Mouse (Mus musculus) thymus, postnatal 10 days (tissue): Measurements from ENCODE around the gene Cbr2.
"Not testable (repeated sequence)": the region's sequence is repeated elsewhere in the genome, so short reads cannot be mapped to it uniquely, and the experiment has no call there.

Experiments used
- DNase-seq, 2 experiments: peaks; one replicate each; pipeline ENCODE4 v3.0.0; 2021; ENCODE audit warnings: low spot score in 2 of 2

Gene Cbr2

DNA sequence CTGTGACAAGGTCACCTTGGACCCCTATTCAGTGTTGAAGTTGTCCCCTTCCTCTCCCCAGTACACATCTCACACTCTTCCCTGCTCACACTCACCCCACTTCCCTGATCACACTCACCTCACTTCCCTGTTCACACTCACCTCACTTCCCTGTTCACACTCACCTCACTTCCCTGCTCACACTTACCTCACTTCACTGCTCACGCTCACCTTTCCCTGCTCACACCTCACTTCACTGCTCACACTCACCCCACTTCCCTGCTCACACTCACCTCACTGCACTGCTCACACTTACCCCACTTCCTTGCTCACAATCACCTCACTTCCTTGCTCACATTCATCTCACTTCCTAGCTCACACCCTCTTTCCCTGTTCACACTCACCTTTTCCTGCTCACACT, 519 bp downstream of the Cbr2 start:
- no peak for DNase-seq

DNA sequence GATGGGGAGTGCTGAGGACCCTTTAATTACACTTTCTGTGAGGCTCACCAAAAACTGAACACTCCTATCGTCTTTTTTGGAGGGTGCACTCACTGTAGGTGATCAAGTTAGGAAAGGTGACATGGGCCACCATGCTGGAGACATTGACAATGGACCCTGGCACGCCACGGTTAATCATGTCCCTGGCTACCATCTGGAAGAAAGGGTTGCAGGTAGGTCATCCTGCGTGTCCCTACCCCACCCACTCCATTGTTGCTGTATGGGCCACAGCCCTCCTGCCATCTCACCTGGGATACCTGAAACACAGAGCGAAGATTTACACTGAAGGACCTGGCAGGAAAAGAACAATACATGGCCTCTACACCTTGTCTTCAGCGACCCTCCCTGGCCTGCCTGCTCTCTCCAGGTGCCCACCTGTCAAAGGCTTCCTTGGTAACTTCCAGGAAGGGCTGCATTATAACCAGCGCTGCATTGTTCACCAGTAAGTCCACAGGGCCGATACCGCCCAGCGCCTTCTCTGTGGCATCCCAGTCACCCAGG, 1.5 kb downstream of the Cbr2 start:
- no peak for DNase-seq

DNA sequence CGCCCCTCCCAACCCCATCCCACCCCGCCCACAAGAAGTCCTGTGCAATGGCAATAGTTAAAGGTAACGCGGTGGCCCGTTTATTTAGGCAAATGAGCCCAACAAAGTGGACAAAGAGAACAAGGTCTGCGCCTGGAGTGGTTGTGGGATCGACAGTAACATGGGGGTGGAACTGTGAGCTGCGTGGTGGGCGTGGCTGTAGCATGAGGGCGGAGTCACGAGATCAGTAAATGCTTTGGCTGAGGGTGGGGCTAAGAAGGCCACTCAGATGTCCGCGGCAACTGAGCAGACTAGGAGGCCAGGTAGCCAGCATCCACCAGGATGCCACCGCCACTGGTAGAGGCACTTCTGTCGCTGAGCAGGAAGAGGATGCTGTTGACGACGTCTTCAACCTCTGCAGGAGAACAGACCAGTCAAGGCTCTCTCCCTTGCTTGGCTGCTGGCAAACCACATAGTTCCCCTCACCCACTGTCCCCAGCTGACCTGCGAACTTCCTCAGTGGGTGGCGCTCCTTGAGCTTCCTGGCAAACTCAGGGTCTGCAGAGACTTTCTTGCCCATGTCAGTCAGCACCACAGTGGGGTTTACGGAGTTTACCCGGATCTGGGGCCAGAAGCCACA, 2.4 kb downstream of the Cbr2 start:
- not testable (repeated sequence) for DNase-seq

DNA sequence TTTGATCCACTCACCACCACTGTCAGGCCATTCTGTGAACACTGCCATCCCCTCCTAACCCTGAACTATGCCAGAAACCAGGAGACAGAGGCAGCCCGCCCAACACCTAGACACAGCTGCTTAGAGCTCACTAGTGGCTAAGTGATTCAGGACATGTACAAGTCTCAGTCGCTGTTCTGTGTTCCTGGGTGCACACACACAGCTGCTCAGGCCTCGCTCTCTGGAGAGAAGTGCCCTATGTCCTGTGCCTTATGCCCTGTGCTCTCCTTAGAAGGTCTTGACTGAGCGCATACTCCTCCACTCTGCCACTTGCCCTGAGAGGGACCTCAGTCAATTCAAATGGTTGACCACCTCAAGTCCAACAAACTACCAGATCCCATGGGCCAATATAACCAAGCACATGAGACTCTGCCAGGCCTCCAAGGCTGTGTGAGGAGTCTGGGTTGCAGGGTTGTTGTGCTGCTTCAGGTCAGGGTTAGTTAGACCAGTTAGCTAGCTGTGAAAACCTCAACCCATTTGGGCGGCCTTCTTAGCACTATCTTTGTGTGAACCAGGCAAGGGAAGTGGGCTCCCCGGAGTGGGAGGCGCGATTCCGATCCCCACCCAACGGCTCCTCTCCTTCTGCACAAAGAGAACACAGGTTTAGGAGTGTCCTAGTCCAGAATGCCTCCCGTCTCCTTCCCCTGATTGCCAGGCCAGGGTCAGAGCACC, 3.2 kb downstream of the Cbr2 start:
- DNase-seq: no peak

DNA sequence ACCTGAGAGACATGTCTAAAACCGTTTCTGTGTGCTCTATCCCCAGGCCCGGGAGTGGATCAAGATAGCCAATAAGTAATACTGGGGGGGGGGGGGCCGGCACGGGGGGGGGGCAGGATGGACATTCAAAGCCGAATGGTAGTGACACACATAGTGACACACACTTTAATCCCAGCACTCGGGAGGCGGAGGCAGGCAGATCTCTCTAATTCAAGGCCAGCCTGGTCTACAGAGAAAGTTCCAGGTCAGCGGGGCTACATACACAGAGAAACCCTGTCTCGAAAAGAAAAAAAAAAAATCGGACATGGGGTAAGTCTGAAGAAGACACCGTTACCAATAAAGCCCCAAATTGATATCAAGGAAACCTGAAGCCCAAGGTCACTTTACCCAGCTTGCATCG, 4.3 kb downstream of the Cbr2 start:
- DNase-seq: no peak

DNA sequence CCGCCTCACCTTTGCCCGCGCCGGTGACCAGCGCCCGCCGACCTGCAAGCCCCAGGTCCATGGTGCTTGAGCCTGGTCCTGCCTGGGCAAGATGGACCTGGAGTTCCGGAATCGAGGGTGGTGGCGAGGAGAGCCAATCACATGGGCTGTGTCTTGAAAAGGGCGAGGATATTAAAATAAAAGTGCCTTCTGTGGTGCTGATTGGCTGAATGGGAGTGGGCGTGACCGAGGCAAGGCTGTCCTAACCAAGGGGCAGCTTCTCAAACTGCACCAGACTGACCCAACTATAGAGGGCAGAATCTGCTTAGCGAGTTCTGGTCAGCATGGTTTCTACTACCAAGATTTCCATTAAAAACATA, 4.8 kb downstream of the Cbr2 start, which contains the start of gene Dcxr:
Gene Dcxr (minus strand): TSS at position 113 of the 359 bp plus-strand sequence.
- DNase-seq: no peak

DNA sequence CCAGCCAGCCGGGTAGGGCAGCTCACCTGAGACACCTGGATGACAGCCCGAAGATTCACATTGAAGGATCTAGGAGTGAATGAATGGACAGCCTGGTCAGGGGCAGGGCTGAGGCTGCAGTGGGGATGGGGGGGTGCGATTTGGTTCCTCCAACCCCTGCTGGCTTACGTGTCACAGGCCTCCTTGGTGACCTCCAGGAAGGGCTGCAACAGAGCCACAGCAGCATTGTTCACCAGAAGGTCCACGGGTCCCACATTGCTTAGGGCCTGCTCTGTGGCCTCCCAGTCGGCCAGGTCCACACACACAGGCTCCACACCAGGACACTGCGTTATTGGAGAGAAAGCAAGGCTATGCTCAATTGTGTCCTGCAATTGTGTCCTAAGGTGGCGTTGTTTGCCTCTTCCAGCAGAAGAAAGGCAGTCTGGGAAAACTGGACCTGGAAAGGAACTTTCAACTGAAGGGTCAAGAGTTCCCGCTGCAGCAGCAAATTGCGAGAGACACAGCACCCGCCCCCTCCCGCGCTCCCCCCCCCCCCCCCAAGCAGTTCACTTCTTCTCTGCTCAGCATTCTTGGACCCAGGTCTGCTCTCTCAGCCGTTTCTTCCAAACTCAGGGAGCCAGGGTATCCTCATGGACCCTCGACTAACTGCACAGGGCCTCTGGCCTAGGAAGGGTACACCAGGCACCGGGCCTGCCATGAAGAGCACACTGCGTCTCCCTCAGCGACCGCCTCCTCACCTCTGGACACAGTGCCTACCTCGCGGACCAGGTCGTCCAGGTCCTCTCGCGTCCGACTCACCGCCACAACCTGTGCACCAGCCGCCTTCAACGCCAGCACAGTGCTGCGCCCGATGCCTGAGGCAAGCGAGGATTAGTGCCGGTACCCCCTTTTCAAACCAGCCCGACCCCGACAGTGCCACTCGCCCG, 5.4 kb downstream of the Cbr2 start:
- no peak for DNase-seq

DNA sequence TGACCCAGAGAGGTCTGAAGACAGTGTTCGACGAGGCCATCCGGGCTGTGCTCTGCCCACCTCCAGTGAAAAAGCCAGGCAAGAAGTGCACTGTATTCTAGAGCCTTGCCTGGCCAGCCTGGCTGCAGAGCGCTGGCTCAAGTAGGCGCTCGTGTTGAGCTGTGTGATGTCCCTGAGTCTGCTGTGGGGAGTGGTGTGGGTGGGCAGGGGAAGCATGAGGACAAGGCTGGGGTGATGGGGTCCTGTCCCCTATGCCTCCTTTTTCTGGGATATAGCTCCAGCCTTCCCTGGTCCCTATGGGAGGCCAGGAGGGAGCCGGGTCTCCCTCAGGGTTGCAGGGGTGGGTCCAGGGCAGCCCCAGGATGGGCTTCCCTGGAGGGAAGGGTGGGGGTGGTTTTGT, 8.4 kb downstream of the Cbr2 start:
- DNase-seq: no peak

DNA sequence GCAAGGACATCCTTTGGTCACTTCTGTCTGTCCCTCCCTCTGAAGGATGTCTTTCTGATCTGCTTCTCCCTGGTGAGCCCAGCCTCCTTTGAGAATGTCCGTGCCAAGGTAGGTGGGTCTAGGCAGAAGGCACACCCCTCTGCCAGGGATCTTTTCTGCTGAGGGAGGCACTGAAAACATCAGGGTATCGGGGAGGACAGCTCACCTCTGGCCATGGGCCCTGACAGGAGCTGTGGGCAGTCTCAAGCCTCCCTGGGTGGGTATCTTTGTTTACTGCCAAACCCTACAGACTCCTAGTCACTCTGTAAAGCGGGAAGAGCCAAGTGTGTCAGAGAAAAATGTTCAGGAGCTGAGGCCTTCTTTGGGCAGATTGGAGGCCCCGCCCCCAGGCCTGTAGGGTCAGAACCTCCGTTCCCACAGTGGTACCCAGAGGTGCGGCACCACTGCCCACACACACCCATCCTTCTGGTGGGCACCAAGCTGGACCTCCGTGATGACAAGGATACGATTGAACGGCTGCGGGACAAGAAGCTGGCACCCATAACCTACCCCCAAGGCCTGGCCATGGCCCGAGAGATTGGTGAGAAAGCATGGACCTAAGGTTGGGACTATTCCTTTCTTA, 9.0 kb downstream of the Cbr2 start:
- DNase-seq: no peak

DNA sequence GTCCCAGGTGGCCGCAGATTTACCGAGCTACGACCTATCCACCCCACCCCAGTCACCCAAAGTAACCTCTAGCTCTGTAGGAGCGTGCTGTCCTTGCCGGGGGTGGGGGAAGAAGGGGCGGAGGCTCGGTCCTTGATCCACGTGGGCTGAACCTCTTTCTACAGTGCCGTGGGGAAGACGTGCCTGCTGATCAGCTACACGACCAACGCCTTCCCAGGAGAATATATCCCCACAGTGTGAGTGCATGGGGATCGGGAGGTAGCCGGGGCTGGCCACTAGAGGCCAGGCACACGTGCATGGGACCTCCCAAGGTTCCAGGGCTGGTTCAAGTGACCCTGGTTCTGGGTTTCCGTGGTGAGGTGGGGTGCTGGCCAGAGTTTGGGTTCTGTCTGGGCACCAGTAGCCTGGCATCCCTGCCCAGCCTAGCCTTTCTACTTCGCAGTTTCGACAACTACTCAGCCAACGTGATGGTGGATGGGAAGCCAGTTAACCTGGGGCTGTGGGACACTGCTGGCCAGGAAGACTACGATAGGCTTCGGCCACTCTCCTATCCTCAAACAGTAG, 9.8 kb downstream of the Cbr2 start:
- DNase-seq: no peak

DNA sequence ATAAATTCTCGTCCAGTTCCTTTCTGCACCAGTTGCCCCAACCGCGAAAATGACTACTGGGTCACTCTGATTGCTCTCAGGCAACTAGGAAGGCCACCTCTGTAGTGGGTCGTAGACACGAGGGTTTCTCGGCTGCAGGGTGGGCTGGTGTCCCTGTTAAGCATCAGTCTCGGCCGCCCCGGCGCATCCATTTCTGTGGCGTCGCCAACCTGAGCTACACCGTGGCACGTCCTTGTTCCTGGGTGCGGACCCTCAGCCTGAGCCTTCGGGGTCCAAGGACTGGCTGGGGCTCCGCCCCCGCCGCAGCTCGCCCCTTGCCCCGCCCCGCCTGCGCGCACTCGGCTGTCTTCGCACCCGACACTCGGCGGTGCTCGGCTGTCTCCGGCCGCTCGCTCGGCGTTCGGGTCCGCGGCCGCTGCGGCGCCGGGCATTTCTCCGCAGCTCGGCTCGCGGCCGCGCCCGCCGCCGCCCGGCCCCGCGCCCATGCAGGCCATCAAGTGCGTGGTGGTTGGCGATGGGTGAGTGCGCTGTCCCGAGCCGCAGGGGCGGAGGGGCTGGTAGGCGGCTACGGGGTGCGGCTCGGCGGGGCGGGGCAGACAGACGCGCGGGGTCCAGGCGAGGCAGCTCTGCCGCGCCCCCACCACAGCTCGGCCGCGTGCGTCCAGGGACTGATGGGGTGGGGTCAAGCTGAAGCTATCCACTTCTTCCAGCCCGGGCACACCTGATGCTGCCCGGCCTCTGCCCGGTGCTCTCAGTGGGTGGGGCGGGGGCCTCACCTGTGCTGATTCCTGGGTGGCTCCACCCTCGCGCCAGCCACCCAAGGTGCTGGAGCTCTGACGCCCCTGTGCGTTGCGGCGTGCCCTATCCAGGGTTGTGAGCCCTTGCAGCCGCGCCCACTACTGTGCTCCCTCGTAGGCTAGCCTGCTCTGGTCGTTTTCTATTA, 10.5 kb downstream of the Cbr2 start, which contains the start of gene Rac3:
Gene Rac3 (plus strand): TSS at position 347 of the 943 bp plus-strand sequence.
- peak in 1 of 2 experiments; percentile 44 for DNase-seq

DNA sequence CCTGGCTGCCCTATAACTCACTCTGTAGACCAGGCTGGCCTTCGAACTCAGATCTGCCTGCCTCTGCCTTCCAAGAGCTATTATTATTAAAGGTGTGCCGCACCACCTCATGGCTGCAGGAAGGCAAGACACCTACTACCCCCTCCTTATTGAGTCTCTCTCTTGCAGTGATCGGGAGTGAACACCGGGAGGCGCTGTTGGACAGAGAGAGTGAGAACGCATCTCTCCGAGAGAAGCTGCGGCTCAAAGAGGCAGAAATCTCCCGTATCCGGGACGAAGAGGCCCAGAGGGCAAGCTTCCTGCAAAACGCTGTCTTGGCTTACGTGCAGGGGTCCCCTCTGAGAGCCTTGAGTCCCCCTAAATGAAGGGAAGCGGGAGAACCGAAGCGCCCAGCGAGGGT, 11.5 kb downstream of the Cbr2 start:
- peak; percentile 87 to 96 for DNase-seq

DNA sequence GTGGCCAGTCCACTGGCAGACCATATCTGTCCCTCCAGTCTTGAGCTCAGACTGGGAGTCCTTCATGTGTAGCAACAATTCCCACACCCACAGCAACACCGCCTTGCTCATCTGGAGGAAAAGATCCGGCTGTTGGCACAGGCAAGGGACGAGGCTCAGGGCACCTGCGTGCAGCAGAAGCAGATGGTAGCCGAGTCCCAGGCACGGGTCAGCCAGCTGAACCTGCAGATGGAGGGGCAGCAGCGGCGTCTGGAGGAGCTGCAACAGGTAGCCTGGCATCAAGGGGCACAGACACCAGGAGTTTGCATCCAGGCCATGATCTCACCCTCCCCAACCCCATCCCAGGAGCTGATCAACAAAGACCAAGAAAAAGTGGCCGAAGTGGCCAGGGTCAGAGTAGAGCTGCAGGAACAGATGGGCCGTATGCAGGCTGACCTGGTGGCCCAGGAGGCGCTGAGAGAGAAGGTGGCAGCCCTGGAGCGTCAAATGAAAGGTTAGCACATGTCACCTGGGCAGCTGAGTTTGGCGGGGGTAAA, 12.0 kb downstream of the Cbr2 start:
- DNase-seq: no peak

DNA sequence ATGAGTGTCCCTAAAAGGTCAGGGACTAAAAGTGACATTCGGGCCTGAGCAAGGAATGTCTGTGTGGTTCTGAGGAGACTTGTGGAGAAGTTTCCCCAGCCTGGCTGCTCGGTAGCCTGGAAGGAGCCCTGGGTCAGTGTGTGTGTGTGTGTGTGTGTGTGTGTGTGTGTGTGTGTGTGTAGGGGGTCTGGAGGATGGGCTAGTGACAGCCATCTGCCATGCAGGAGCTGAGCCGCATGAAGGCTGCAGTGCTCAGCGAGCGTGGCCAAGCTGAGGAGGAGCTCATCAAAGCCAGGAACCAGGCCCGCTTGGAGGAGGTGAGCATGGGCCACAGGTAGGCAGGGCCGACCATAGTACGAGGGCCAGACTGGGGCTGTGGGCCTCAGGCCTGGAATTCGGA, 12.7 kb downstream of the Cbr2 start:
- no peak for DNase-seq

DNA sequence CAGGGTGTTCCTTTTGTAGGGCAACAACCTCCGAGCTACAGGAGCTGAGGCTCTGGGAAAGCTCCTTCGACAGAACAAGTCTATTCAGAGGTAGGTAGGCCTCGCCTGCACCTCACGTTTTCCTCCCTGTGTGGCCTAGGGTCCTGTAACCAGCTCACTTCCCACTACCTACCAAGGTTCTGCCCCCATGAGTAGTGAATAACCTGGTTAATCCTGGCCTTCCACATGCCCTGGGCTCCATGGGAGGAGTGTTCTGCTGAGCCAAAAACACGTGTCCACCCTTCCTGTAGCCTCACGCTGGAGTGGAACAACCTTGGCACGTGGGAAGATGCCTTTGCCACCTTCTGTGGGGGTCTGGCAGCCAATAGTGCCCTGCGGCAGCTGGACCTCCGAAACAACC, 16.8 kb downstream of the Cbr2 start:
- DNase-seq: no peak

DNA sequence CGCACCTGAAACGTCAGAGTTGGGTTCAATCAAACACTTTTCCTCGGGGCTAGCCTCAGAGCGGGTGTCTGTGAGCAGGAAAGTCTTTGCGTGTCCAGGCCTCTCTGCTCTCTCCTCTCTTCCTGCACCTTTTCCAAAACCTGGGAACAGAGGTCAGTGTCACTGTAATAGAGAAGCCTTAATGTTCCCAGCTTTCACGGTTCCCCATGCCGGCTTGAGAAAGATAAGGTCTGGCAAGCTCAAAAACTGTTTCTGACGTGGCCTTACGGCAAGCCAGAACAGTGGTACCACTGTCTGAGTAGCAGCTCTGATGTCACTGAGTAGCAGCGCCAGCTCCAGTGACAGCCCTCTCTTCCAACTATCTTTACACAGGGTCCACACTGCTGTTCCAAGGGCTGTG, 17.4 kb downstream of the Cbr2 start:
- no peak for DNase-seq

DNA sequence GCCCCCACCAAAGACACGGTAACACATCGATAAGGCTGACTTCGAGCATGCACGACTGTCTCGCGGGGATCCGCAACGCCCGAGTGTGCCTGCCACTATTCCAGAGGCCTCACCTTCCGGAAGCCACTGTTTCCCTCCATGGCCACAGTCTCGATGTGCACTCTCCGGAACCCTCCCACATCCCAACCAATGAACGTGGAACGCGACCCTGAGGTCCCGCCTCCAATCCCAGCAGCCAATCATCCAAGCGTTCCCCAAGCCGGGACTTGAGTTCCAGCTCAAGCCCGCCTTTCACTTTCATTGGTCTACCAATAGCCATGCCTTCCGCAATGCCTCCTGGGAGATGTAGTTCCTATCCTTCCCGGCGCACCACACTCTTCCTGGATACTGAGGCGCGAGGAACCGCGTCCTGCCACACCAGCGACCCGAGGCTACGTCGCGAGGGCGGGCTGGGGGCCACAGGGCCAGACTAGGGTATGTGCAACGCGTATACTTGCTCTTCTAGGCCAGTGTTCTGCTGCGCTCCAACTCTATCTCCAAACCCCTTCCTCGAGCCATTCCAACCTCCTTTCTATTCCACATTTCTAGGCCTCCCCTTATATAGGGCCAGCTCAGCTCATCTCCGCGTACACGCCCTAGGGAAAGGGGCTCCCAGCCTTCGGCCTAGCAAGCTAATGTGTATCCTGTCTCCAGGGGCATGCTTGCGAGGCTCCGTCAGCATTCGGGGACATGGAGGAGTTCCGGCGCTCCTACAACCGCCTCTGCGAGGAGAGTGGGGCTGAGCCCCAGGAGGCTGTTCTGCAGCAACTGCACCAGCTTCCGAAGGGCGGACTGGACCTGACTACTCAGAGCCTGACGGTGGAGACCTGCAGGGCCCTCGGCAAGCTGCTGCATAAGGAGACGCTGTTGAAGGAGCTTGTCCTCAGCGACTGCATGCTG, 18.1 kb downstream of the Cbr2 start, which contains the start of the genes Cenpx and Lrrc45:
Gene Cenpx (minus strand): TSS at position 159 of the 939 bp plus-strand sequence.
Gene Lrrc45 (plus strand): TSS at position 346 of the 939 bp plus-strand sequence.
- peak; percentile 94 to 98 for DNase-seq

DNA sequence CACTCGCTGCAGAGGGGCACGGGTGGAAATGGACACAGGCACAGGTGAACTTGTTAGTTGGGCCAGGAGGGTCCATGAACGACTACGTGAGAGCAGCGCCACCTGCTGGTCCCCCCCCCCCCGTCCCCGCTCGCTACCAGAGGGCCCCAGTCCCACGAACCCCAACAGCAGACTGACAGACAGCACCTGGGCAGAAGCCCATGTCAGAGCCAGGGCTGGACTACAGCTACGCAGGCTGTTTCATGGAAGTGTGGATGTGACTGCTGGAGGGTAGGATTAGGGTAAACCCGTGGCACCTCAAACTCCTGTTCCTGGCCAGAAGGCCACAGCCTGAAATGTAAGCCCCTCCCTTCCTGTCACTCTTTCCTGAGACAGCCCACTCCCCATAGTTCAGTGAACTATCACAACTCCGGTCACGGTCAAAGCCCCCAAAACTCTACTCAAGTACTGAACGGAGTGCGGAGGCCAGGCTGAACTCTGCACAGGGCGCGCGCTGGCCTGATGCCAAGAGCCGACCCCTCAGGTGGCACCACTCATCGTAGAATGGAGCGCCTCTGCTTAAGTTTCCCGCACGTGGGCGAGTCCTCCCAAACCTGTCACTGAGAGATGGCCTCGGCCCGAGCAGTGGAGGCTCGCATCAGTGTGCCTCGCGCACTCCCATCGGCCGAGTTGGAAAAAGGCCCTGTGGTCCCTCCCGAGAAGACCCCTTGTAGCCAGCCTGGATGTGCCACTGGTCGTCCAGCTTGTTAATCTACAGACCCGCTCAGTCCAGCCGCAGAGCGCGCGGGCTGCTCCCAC, 18.9 kb downstream of the Cbr2 start:
- DNase-seq: peak; percentile 47 to 70
